Mouse (Mus musculus): ENCODE results near the gene Tmem54. TPM values are rescaled to one million over a fixed set of nuclear protein-coding genes. Genes with fewer than 3 reads are reported as not detected.

Tmem54 gene
- polyA plus RNA-seq, 1 experiment from 2014 or later = 8.5 TPM

DNA sequence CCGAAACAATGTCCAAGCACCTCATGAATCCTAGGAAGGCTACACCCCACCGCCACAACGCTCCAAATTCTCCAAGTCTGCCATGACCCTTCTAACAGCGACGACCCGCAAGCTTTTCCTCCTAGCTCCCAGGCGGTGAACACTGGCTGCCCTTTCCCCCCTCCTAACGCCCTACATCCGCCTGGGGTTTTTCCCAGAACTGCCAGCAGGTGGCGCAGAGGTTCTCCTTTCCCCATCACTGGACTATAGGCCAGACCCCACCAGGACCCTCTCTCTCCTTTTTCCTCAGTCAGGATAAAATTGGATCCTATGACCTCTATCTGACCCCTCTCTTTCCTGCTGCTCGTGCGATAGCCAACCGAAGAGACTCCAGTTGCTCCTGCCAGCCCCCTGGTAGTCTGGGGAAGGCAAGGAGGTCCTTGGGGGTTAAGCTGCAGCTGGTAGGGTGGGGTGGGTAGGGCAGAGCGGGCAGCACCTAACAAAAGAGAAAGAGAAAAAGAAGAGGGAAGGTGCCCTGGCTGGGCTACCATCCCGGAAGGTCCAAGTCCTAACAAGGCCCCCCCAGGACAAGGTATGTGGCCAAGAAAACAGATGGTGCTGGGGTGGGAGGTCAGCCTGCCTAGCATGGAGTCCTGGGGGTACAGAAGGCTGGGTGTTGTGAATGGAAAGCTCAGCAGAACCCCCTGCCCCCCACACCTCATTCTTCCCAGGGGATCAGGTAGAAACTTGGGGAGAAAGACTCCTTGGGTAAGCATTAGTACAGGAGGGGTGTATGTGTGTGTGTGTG is 29.6 kb downstream of the Tmem54 start:
- 10% methylated on average over 15 of the region's 15 CpGs for WGBS
- Histone ChIP-seq H3K4me2 (replicated peaks; ENCODE audit: low read depth, low read length) (0 out of 2 replicates have a peak overlapping the region, but pooled peaks have one; percentile 25), H3K4me1 (ENCODE audit: control insufficient read depth, insufficient read depth, low read length) (peaks cover 19% of the 10 kb centered on the region), H3K36me3 (ENCODE audit: control insufficient read depth, insufficient read depth, low read length) (no peaks in the 10 kb centered on the region), H3K27me3 (ENCODE audit: control insufficient read depth, insufficient read depth, low read length) (peaks cover 3% of the 10 kb centered on the region), H3K9ac (ENCODE audit: low read depth, low read length) (no peak overlapping the region), H3K27ac (ENCODE audit: low read depth, low read length) (no peak overlapping the region), H3K9me3 (ENCODE audit: control insufficient read depth, low read length) (no peaks in the 10 kb centered on the region), H3K4me3 (ENCODE audit: low read length) (no peak overlapping the region)
- peak; percentile 47; the same call in 1 of the 2 replicates for ATAC-seq (ENCODE audit: low FRiP score, low TSS enrichment)

DNA sequence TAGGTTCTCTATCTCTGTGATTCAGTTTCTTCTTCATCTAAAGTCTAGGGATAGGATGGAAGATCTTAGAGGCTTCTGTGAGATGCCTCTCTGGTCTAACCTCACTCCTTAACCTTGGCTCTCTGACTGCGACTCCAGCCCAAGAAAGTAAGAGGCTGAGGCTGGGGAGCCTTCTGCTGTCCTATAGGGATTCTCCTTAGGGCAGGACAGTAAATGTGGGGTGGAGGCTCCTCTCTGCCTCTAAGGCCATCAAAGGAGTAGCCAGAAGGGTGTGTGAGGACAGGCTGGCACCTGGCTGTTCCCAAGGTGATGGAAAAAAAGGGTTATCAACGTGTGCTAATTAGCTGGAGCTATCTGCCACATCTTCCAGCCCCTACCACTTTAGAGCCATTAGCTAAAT is 30.3 kb downstream of the Tmem54 start:
- Histone ChIP-seq H3K27me3 (ENCODE audit: control insufficient read depth, insufficient read depth, low read length) (peaks cover 3% of the 10 kb centered on the region), H3K4me1 (ENCODE audit: control insufficient read depth, insufficient read depth, low read length) (peaks cover 14% of the 10 kb centered on the region; the same call in 1 of the 2 replicates), H3K4me2 (replicated peaks; ENCODE audit: low read depth, low read length) (no peak overlapping the region), H3K4me3 (ENCODE audit: low read length) (no peak overlapping the region), H3K27ac (ENCODE audit: low read depth, low read length) (no peak overlapping the region), H3K9me3 (ENCODE audit: control insufficient read depth, low read length) (no peaks in the 10 kb centered on the region), H3K36me3 (ENCODE audit: control insufficient read depth, insufficient read depth, low read length) (no peaks in the 10 kb centered on the region), H3K9ac (ENCODE audit: low read depth, low read length) (no peak overlapping the region)
- WGBS = 50% methylated on average over 2 of the region's 2 CpGs
- no peak for ATAC-seq (ENCODE audit: low FRiP score, low TSS enrichment)

DNA sequence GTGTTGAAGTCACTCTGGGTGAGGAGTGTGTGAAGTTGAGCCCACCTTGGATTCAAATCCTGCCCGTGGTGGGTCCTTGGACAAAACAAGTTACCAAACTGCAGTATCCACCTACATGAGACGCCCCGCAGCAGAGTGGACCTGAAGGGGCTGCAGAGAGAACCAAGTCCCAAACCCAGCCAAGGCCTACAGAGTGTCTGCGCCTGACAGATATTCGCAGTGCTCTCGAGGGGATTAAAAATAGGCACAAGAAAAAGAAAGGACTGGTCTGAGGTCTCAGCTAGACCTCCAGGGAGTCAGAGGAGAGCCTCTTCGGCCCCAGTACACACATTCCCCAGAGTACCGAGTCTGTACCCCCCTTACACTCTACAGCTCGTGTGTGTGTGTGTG is 30.8 kb downstream of the Tmem54 start:
- peak overlapping the region; percentile 98 for H3K4me2 ChIP-seq (replicated peaks; ENCODE audit: low read depth, low read length)
- no peak overlapping the region for H3K27ac ChIP-seq (ENCODE audit: low read depth, low read length)
- H3K9ac ChIP-seq (ENCODE audit: low read depth, low read length) = peak overlapping the region; percentile 69; the same call in 1 of the 2 replicates
- H3K4me3 ChIP-seq (ENCODE audit: low read length) = peak overlapping the region; percentile 58
- H3K27me3 ChIP-seq (ENCODE audit: control insufficient read depth, insufficient read depth, low read length) = peaks cover 3% of the 10 kb centered on the region
- H3K9me3 ChIP-seq (ENCODE audit: control insufficient read depth, low read length) = no peaks in the 10 kb centered on the region
- H3K36me3 ChIP-seq (ENCODE audit: control insufficient read depth, insufficient read depth, low read length) = no peaks in the 10 kb centered on the region
- H3K4me1 ChIP-seq (ENCODE audit: control insufficient read depth, insufficient read depth, low read length) = peaks cover 13% of the 10 kb centered on the region; the same call in 1 of the 2 replicates
- peak; percentile 29; the same call in 1 of the 2 replicates for ATAC-seq (ENCODE audit: low FRiP score, low TSS enrichment)
- WGBS = 32% methylated on average over 9 of the region's 9 CpGs

DNA sequence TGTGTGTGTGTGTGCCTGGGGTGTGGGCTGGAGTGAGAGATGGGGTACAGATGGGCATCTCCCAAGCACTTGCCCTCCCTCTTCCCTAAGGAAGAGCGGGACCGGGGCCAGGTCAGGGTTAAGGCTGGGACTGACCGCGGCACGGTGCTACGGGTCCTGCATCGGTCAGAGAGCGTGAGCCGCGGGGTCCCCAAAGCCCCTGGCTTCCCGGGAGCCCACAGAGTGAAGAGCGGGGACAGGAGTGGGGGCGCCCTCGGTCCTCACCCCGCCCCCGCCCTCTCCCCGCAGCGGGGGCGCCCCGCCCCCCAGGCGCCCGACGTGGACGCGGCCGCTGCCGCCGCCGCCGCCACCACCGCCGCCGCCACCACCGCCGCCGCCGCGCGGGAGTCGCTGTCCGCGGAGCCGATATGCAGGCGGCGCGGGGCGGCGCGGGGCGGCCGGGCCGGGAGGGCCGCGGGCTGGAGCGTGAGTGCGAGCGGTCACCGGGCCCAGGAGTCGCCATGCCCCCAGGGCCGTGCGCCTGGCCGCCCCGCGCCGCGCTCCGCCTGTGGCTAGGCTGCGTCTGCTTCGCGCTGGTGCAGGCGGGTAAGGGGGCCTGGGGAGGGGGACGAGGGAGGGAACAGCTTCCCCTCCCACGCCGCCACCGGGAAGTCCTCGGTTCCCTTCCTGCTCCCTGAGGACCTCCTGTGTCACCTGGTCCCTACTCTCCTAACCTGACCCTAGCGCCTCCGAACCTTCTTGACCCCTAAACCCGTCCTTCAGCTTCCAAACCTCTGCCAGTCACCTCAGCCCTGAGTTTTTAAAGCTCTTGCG is 31.4 kb downstream of the Tmem54 start, which contains the start of gene Fndc5:
Fndc5 (plus strand) TSS at position 421 of the 813 bp plus-strand sequence.
- WGBS = 2% methylated on average over 47 of the region's 80 CpGs
- Histone ChIP-seq H3K4me3 (ENCODE audit: low read length) (peak within 1 kb of the TSS; percentile 58), H3K4me1 (ENCODE audit: control insufficient read depth, insufficient read depth, low read length) (peaks cover 13% of the 10 kb centered on the region; the same call in 1 of the 2 replicates), H3K27me3 (ENCODE audit: control insufficient read depth, insufficient read depth, low read length) (peaks cover 3% of the 10 kb centered on the region), H3K27ac (ENCODE audit: low read depth, low read length) (no peak within 1 kb of the TSS), H3K36me3 (ENCODE audit: control insufficient read depth, insufficient read depth, low read length) (no peaks in the 10 kb centered on the region), H3K9me3 (ENCODE audit: control insufficient read depth, low read length) (no peaks in the 10 kb centered on the region), H3K9ac (ENCODE audit: low read depth, low read length) (peak within 1 kb of the TSS; percentile 69), H3K4me2 (replicated peaks; ENCODE audit: low read depth, low read length) (peak within 1 kb of the TSS; percentile 98)
- ATAC-seq (ENCODE audit: low FRiP score, low TSS enrichment) = peak; percentile 18

DNA sequence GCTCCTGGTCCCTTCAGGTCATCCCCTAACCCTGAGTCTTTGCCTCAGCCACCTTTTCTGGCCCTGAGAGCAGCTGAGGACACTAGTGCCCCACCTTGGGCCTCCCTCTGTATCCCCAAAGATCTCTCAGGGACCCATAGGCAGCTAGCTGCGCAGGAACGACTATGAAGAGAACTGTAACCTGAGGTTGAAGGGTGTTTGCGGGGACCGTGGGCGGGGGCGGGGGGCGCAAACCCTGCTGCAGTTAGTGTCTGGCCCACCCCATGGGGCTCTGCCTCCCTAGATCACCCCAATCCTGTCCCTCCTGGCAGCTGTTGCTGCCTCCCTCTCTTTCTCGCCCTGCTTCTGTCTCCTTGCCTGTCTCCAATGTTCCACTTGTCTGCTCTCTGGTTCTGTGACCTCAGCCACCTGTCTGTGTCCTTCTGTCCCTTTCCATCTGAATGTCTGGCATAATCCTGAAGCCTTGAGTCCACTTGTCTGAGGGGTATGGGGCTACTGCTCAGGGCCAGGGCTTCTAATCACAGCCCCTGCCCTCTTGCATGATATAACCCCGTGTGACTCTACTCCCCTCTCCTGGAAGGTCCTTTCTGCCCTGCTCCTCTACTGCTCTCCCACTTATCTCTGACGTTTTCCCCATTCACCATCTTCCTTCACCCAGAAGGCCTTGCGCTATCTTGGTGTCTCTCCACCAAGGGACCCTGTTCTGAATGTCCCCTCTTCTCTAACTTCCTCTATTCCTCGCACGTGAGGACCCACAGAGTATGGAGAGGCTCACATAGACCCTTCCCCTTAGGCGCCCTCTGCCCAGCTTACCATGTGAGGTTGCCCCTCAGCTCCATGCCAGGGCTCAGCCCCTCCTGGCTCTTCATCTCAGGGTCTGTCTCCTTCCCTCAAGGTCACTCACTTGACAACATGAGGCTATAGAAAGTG is 32.3 kb downstream of the Tmem54 start:
- Histone ChIP-seq H3K9ac (ENCODE audit: low read depth, low read length) (0 out of 2 replicates have a peak overlapping the region, but pooled peaks have one; percentile 69), H3K36me3 (ENCODE audit: control insufficient read depth, insufficient read depth, low read length) (no peaks in the 10 kb centered on the region), H3K9me3 (ENCODE audit: control insufficient read depth, low read length) (no peaks in the 10 kb centered on the region), H3K27ac (ENCODE audit: low read depth, low read length) (no peak overlapping the region), H3K27me3 (ENCODE audit: control insufficient read depth, insufficient read depth, low read length) (peaks cover 3% of the 10 kb centered on the region), H3K4me1 (ENCODE audit: control insufficient read depth, insufficient read depth, low read length) (peaks cover 13% of the 10 kb centered on the region; the same call in 1 of the 2 replicates), H3K4me2 (replicated peaks; ENCODE audit: low read depth, low read length) (peak overlapping the region; percentile 98), H3K4me3 (ENCODE audit: low read length) (peak overlapping the region; percentile 58)
- no peak for ATAC-seq (ENCODE audit: low FRiP score, low TSS enrichment)
- WGBS = 52% methylated on average over 14 of the region's 14 CpGs

DNA sequence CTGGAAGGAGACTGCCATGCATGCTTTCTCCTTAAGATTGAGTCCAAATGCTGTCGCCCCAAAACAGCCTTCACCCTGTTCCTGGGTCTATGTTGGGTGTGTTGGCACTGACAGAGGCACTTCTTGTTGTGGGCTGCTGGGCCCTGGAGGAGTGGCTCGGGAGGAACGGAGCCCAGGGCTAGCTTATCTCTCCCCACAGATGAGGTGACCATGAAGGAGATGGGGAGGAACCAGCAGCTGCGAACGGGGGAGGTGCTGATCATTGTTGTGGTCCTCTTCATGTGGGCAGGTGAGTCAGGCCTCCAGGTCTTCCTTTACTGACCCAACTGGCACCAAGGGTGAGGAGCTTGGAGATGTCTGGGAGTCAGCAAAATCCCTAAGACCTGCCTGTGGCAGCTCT is 34.3 kb downstream of the Tmem54 start:
- Histone ChIP-seq H3K27me3 (ENCODE audit: control insufficient read depth, insufficient read depth, low read length) (peaks cover 3% of the 10 kb centered on the region), H3K36me3 (ENCODE audit: control insufficient read depth, insufficient read depth, low read length) (no peaks in the 10 kb centered on the region), H3K27ac (ENCODE audit: low read depth, low read length) (no peak overlapping the region), H3K4me3 (ENCODE audit: low read length) (no peak overlapping the region), H3K4me1 (ENCODE audit: control insufficient read depth, insufficient read depth, low read length) (peaks cover 12% of the 10 kb centered on the region; the same call in 1 of the 2 replicates), H3K4me2 (replicated peaks; ENCODE audit: low read depth, low read length) (no peak overlapping the region), H3K9ac (ENCODE audit: low read depth, low read length) (no peak overlapping the region), H3K9me3 (ENCODE audit: control insufficient read depth, low read length) (no peaks in the 10 kb centered on the region)
- ATAC-seq (ENCODE audit: low FRiP score, low TSS enrichment) = no peak
- WGBS = 83% methylated on average over 5 of the region's 5 CpGs

DNA sequence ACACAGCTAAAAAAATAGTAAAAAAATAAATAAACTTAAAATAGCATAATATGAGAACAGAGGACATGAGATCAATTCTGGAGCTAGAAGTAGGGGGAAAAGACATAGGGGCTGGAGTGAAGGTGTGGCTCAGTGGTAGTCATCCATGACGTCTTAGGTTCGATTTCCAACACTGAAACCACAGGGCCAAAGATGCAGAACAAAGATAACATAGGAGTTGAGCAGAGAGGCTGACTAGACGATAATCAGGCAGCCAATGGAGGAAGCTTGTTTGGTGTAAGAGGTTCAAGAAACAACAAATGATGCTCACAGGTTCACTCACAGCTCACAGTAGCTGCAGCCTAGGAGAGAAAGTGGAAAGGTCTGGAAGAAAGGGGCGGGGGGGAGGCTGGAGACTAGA is 35.5 kb downstream of the Tmem54 start:
- H3K27me3 ChIP-seq (ENCODE audit: control insufficient read depth, insufficient read depth, low read length) = peaks cover under 1% of the 10 kb centered on the region; the same call in 1 of the 2 replicates
- ATAC-seq (ENCODE audit: low FRiP score, low TSS enrichment) = no peak
- no peaks in the 10 kb centered on the region for H3K36me3 ChIP-seq (ENCODE audit: control insufficient read depth, insufficient read depth, low read length)
- no peak overlapping the region for H3K27ac ChIP-seq (ENCODE audit: low read depth, low read length)
- no peak overlapping the region for H3K4me2 ChIP-seq (replicated peaks; ENCODE audit: low read depth, low read length)
- peaks cover 7% of the 10 kb centered on the region; the same call in 1 of the 2 replicates for H3K4me1 ChIP-seq (ENCODE audit: control insufficient read depth, insufficient read depth, low read length)
- no peak overlapping the region for H3K4me3 ChIP-seq (ENCODE audit: low read length)
- no peak overlapping the region for H3K9ac ChIP-seq (ENCODE audit: low read depth, low read length)
- H3K9me3 ChIP-seq (ENCODE audit: control insufficient read depth, low read length) = no peaks in the 10 kb centered on the region
- WGBS = 62% methylated on average over 4 of the region's 4 CpGs
